Mouse (Mus musculus) liver, adult 2 months (tissue): ENCODE measurements around the gene Carnmt1. TPM values are rescaled to one million over a fixed set of nuclear protein-coding genes. Genes with fewer than 3 reads are reported as not detected.
A peak's percentile ranks its signal among the peaks of the same experiment; 100 is the strongest.

ENCODE experiments used
- DNase-seq: peaks from one replicate; pipeline ENCODE4 v3.0.0-alpha.2; 2011; ENCODE audit warnings: low read depth, low spot score; ENCODE audit errors: extremely low read depth
- H3K27ac ChIP-seq: fragments of 200-500 bp; replicated peaks from 2 replicates; pipeline ENCODE4 v1.5.1; 2012; ENCODE audit warnings: low read depth, mild to moderate bottlenecking, control low read depth, inconsistent platforms, low read length; ENCODE audit not compliant: insufficient read depth
- H3K27me3 ChIP-seq: fragments of 200-500 bp; 2 replicates; pipeline ENCODE4 v1.6.1; 2012; ENCODE audit warnings: mild to moderate bottlenecking, moderate library complexity, low read length, inconsistent platforms; ENCODE audit not compliant: control insufficient read depth, insufficient read depth
- H3K36me3 ChIP-seq: fragments of 200-500 bp; 2 replicates; pipeline ENCODE4 v1.6.1; 2012; ENCODE audit warnings: low read length, inconsistent platforms; ENCODE audit not compliant: control insufficient read depth, insufficient read depth
- H3K4me1 ChIP-seq: fragments of 200-500 bp; 2 replicates; pipeline ENCODE4 v1.6.1; 2011; ENCODE audit warnings: low read length; ENCODE audit not compliant: control insufficient read depth, insufficient read depth
- H3K4me3 ChIP-seq: fragments of 200-500 bp; 2 replicates; pipeline ENCODE4 v1.5.1; 2011; ENCODE audit warnings: low read depth, mild to moderate bottlenecking, control low read depth, low read length, moderate library complexity; ENCODE audit not compliant: insufficient read depth
- H3K79me2 ChIP-seq: fragments of 200-500 bp; 2 replicates; pipeline ENCODE4 v1.6.1; 2012; ENCODE audit warnings: inconsistent platforms, mild to moderate bottlenecking, low read length, moderate library complexity; ENCODE audit not compliant: control insufficient read depth, insufficient read depth
- H3K9ac ChIP-seq: fragments of 200-500 bp; 2 replicates; pipeline ENCODE4 v1.6.1; 2012; ENCODE audit warnings: low read depth, mild to moderate bottlenecking, control low read depth, inconsistent platforms, low read length
- CTCF ChIP-seq: fragments of 200-500 bp; IDR thresholded peaks from 2 replicates; pipeline ENCODE4 v1.5.1; 2011; ENCODE audit warnings: low read depth, low read length, control low read depth
- POLR2A ChIP-seq: fragments of 200-500 bp; IDR thresholded peaks from 2 replicates; pipeline ENCODE4 v1.6.1; 2011; ENCODE audit warnings: low read length, control low read depth; ENCODE audit not compliant: insufficient read depth; ENCODE audit errors: extremely low read depth
- WGBS: fragments of 180-500 bp; shearing (Covaris S2); methylation state at CpG from one replicate; pipeline ENCODE4 v1.1.7; 2018; 5-methylcytosine and 5-hydroxymethylcytosine counted together
- polyA plus RNA-seq: library from polyadenylated mRNA; depleted of rRNA; stranded (reverse); fragments of >200 nt; gene quantifications from 2 replicates; pipeline ENCODE4 v1.2.3, GENCODE M21; 2012
- total RNA-seq: library from RNA; depleted of rRNA; stranded (reverse); fragments of >200 nt; gene quantifications from 2 replicates; pipeline ENCODE4 v1.2.3, GENCODE M21; 2014

The Carnmt1 gene
- total and polyA plus RNA-seq, 2 experiments, result 5.4 to 11.9 TPM

GRCm38 (mm10) chr19:18631644-18632219 lies 38.8 kb upstream of the Carnmt1 start, which contains the start of the genes Ostf1 and Nmrk1:
Ostf1 (minus strand) TSS chr19:18631823.
Nmrk1 (plus strand) TSS chr19:18631950.
- H3K4me3 ChIP-seq, result peak within 1 kb of the TSS; percentile 84
- WGBS, result 1% methylated on average over 51 of the region's 51 CpGs
- no peaks in the 10 kb centered on the region for H3K27me3 ChIP-seq
- H3K9ac ChIP-seq, result peak within 1 kb of the TSS; percentile 90
- H3K36me3 ChIP-seq, result peaks cover 2% of the 10 kb centered on the region; the same call in 1 of the 2 replicates
- TF ChIP-seq POLR2A, result peak; percentile 97
- TF ChIP-seq CTCF, result no peak
- H3K27ac ChIP-seq, result peak within 1 kb of the TSS; percentile 95
- peak; percentile 89 for DNase-seq
- H3K79me2 ChIP-seq, result peaks cover 16% of the 10 kb centered on the region; the same call in 1 of the 2 replicates
- H3K4me1 ChIP-seq, result peaks cover 16% of the 10 kb centered on the region

- peak overlapping the region; percentile 90 for H3K9ac ChIP-seq
- peak; percentile 91 for DNase-seq
- no peaks in the 10 kb centered on the region for H3K27me3 ChIP-seq
- H3K36me3 ChIP-seq, result peaks cover 2% of the 10 kb centered on the region; the same call in 1 of the 2 replicates
- H3K4me1 ChIP-seq, result peaks cover 16% of the 10 kb centered on the region
- peak overlapping the region; percentile 95 for H3K27ac ChIP-seq
- H3K4me3 ChIP-seq, result peak overlapping the region; percentile 84
- peaks cover 16% of the 10 kb centered on the region; the same call in 1 of the 2 replicates for H3K79me2 ChIP-seq
- WGBS, result 15% methylated on average over 13 of the region's 13 CpGs
- TF ChIP-seq CTCF (no peak), POLR2A (no peak)
Observed at GRCm38 (mm10) chr19:18632231-18633185, 38.1 kb upstream of the Carnmt1 start.

- H3K36me3 ChIP-seq, result peaks cover 37% of the 10 kb centered on the region
- no peak overlapping the region for H3K27ac ChIP-seq
- H3K79me2 ChIP-seq, result peaks cover 9% of the 10 kb centered on the region; the same call in 1 of the 2 replicates
- TF ChIP-seq CTCF (no peak), POLR2A (no peak)
- DNase-seq, result no peak
- no peak overlapping the region for H3K9ac ChIP-seq
- H3K4me3 ChIP-seq, result no peak overlapping the region
- peaks cover 9% of the 10 kb centered on the region for H3K4me1 ChIP-seq
- no peaks in the 10 kb centered on the region for H3K27me3 ChIP-seq
- 91% methylated on average over 5 of the region's 5 CpGs for WGBS
Observed at GRCm38 (mm10) chr19:18637954-18638353, 32.6 kb upstream of the Carnmt1 start.

- no peaks in the 10 kb centered on the region for H3K27me3 ChIP-seq
- peaks cover 43% of the 10 kb centered on the region for H3K36me3 ChIP-seq
- H3K4me3 ChIP-seq, result no peak overlapping the region
- 41% methylated on average over 5 of the region's 5 CpGs for WGBS
- H3K4me1 ChIP-seq, result peaks cover 5% of the 10 kb centered on the region
- no peak overlapping the region for H3K27ac ChIP-seq
- peaks cover 6% of the 10 kb centered on the region; the same call in 1 of the 2 replicates for H3K79me2 ChIP-seq
- no peak for TF ChIP-seq POLR2A
- TF ChIP-seq CTCF, result no peak
- no peak for DNase-seq
- no peak overlapping the region for H3K9ac ChIP-seq
Observed at GRCm38 (mm10) chr19:18638949-18639348, 31.6 kb upstream of the Carnmt1 start.

- Histone ChIP-seq H3K4me1 (peaks cover 3% of the 10 kb centered on the region), H3K27me3 (no peaks in the 10 kb centered on the region), H3K36me3 (peaks cover 43% of the 10 kb centered on the region), H3K79me2 (peaks cover 6% of the 10 kb centered on the region; the same call in 1 of the 2 replicates), H3K27ac (no peak overlapping the region), H3K9ac (no peak overlapping the region), H3K4me3 (no peak overlapping the region)
- TF ChIP-seq POLR2A (no peak), CTCF (peak; percentile 59; the same call in 1 of the 2 replicates)
- peak; percentile 21 for DNase-seq
- WGBS, result 43% methylated on average over 2 of the region's 2 CpGs
Observed at GRCm38 (mm10) chr19:18639552-18639951, 31.0 kb upstream of the Carnmt1 start.
